Mouse (Mus musculus) spleen, adult 2 months (tissue): ENCODE results near the gene Mob4.

Experiments
- CTCF ChIP-seq: fragments of 200-500 bp; IDR thresholded peaks from 2 replicates; pipeline ENCODE4 v1.5.1; 2011; ENCODE audit warnings: mild to moderate bottlenecking, inconsistent platforms; ENCODE audit not compliant: insufficient read depth, insufficient read length, insufficient replicate concordance; ENCODE audit errors: extremely low read depth
- POLR2A ChIP-seq: fragments of 200-500 bp; IDR thresholded peaks from 2 replicates; pipeline ENCODE4 v1.6.1; 2011; ENCODE audit warnings: low read depth, low read length, inconsistent platforms

- no peak for TF ChIP-seq CTCF
- TF ChIP-seq POLR2A: no peak
Observed at GRCm38 (mm10) chr1:55107644-55108043, 23.4 kb upstream of the Mob4 start.
